Mouse (Mus musculus) lung, postnatal 10 days (tissue): ENCODE measurements around the gene Ank3.

Experiments used
- DNase-seq: peaks from one replicate; pipeline ENCODE4 v3.0.0; 2021

The Ank3 gene

GRCm38 (mm10) chr10:69947093-69947492, 548.5 kb downstream of the Ank3 start:
- DNase-seq, result no peak

- no peak for DNase-seq
Measured at GRCm38 (mm10) chr10:69950236-69950918, 551.8 kb downstream of the Ank3 start.

- DNase-seq, result no peak
Measured at GRCm38 (mm10) chr10:69950919-69951236, 552.3 kb downstream of the Ank3 start.

DNA sequence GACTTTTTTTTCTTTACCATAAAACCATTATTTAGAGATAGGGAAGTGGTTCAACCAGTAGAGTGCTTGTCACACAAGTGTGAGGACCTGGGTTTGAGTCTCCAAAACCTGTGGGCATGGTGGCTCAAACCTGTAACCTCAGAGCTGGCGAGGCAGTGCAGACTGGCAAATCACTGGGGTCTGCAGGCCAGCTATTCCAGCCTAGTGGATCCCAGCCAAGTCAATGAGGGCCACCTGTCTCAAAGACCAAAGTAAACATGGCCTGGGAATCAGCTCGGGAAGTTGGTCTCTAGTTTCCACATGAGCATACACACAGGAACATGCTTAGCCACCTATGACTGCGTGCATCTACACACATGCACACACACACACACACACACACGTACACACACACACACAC, 552.9 kb downstream of the Ank3 start:
- no peak for DNase-seq

GRCm38 (mm10) chr10:69952316-69952715, 553.7 kb downstream of the Ank3 start:
- no peak for DNase-seq

- no peak for DNase-seq
Measured at GRCm38 (mm10) chr10:69954657-69955267, 556.2 kb downstream of the Ank3 start.

GRCm38 (mm10) chr10:69962226-69962625, 563.7 kb downstream of the Ank3 start:
- DNase-seq, result no peak

DNA sequence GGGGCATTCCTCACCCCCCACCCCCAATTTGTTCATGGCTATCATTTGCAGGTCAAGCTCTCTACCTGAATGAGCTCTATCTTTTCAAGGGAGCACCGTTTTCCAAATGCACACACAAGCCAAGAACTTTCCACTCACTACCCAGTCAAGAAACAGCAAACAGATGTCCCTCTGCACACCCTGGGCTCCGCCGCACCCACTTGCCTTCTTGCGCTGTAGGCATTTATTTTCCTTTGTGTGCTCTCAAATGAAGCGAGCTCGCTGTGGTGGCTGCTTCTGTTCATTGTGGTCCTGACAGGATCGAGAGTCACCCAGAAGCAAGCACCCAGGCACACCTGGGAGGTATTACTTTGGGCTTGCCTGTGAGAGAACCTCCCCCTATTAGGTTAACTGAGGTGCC, 564.4 kb downstream of the Ank3 start:
- no peak for DNase-seq

GRCm38 (mm10) chr10:69964611-69965010, 566.0 kb downstream of the Ank3 start:
- peak; percentile 53 for DNase-seq

GRCm38 (mm10) chr10:69965085-69965484, 566.5 kb downstream of the Ank3 start:
- no peak for DNase-seq

DNA sequence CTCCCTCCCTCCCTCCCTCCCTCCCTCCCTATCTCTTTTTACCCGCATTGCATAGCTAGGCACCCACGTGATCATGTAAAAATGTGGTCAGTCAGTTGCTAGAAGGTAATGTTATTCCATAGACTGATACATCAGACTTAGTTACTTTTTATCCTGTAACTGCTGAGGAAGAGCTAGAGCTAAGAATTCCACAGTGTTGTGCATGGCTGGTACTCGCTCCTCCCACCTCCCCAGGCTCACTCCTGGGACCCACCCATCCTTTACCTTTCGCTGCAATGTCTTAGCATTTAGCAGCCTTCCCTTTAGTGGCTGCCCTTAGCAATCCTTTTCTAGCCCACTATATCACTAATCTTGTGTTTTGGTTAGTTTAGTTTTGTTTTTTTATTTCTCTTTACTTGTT, 569.4 kb downstream of the Ank3 start:
- DNase-seq, result no peak

DNA sequence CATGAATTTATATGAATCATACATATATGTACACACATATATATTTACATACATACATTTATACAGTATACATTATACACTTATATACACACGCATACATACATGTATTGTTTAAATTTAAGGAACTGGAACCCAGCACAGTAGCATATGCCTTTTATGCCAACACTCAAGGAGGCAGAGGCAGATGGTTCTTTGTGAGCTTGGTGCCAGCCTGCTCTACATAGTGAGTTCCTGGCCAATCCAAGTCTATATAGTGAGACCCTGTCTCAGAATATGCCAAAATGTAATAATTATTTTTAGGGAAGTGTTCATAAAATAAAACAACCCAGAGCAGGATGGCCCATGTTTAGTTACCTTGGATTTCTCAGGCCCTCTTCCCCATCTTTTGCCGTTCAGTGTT, 581.1 kb downstream of the Ank3 start:
- no peak for DNase-seq

DNA sequence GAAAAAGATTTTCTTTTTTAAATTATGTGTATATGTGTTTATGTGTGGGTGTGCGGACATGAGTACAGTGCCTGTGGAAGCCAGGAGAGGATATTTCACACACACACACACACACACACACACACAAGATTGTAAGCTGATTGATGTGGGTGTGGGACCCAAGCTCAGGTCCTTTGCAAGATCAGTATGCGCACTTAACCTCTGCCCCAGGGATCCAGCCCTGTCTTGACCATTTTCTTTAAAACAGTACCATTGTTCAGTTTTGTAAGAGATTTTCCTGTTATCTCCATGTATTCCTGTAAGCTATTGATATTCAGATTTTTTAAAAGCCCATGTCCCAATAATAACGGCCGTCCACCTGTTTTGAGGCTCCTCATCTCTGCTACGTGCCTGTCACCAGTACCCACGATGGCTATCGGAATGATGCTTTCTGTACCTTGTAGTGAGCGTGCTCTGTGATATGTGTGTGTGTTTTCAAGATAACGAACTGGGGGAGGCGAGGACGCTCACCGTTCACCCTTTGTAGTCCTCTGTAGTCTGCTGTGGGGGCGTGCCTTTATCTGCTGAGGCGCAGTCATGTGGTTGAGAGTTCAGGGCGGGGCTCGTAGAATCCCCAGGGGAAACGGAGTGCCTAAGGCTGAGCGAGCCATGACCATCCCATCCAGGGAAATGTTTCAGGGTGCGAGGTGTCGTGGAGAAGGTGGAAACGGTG, 583.0 kb downstream of the Ank3 start:
- no peak for DNase-seq

DNA sequence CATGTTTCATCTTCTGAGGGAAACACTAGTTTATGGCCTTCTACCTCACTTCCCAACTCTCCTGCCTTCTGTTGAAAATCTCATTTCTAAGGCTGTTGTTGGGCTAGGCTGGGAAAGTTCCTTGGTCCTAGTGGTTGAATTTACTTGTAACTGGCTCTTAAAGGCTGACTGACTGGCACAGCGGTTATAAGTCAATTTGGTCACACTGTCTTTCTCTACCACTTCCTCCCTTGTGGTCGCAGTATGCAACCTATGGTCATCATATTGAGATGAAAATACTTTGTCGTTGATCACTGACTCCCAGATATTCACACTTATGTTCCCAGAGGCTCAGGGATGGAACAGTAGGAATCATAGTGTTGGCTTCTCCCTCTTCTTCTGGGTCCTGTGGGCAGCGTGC, 584.1 kb downstream of the Ank3 start:
- DNase-seq, result no peak

GRCm38 (mm10) chr10:69987496-69987895, 588.9 kb downstream of the Ank3 start:
- no peak for DNase-seq

GRCm38 (mm10) chr10:69997082-69997481, 598.5 kb downstream of the Ank3 start:
- no peak for DNase-seq

GRCm38 (mm10) chr10:70004058-70004457, 605.5 kb downstream of the Ank3 start:
- DNase-seq, result no peak

DNA sequence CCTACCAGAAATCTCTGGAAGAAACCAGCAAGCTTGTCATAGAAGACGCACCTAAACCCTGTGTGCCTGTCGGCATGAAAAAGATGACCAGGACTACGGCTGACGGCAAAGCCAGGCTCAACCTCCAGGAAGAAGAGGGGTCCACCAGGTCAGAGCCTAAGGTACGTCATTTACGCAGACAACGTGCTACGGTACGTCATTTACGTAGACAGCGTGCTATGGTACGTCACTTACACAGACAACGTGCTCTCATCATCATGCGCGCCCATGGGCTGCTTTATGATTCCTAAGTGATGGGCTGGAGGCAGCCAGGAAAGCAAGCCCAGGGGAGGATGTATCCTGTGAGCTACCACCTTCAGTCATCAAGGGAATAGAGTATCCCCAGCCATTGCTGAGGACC, 606.3 kb downstream of the Ank3 start:
- DNase-seq, result no peak

DNA sequence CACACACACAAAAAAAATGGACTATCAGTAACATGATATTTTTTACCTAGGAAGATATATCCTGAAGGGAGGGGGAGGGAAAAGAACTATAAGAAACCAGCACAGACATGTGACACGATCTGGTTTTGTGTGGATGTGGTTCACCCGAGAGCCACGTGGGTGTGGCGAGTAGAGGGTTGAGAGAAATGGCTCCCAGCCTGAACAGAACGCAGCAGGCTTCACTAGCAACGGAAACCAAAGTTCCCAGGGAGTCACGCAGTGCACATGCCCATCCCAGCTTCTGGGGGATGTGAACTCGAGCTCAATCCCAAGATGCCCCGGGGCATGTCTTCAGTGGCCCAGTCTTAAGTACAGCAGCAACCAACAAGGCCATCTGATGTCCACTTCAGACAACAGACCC, 607.8 kb downstream of the Ank3 start:
- DNase-seq, result no peak

DNA sequence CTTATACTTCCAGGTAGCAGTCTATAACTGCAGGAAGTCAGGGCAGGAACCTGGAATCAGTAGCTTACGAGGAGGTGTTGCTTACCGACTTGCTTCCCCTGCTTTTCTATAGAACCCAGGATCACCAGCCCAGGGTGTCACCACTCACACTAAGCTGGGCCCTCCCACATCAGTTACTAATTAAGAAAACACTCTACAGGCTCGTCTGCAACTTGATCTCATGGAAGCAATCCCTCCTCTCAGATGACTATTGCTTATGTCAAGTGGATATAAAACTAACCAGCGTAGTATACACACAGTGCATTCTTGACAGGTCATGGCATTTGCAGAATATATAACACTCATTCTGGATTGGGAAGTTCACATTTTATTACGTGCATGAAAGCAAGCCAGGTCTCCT, 613.2 kb downstream of the Ank3 start:
- no peak for DNase-seq

DNA sequence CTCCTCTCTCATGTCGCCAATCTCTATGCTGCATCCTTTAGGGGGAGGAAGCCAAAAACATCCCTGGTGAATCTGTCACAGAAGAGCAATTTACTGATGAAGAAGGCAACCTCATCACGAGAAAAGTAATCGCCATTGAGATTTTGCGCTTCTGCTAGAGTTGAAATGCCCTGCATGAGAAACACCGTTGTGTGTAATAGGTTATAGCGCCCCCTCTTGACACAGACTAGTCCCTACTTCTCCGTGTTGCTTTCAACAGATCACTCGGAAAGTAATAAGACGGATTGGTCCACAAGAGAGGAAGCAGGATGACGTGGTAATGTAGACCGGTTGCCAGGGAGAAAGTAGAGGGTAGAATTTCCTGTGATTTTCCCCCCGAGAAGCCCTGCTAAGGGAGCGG, 615.4 kb downstream of the Ank3 start:
- no peak for DNase-seq

DNA sequence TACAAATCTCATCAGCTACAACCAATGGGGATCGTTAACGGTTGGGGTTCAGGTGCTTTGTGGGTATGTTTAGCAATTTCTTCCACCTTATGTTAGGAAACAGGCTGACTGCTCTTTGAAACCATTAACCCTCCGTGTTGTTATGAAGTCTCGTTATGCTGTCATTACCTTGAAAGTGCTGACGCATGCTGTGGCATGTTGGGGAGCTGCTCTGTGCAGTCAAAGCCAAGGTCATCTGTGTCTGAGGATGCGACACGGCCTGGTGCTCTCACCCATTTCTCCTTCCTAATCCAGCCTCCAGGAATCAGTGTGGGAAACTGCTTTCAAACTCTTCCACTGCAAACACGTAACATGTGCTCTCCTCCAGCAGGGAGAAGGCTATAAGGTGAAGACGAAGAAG, 616.6 kb downstream of the Ank3 start:
- DNase-seq, result no peak

GRCm38 (mm10) chr10:70018691-70019090, 620.1 kb downstream of the Ank3 start:
- DNase-seq, result no peak

DNA sequence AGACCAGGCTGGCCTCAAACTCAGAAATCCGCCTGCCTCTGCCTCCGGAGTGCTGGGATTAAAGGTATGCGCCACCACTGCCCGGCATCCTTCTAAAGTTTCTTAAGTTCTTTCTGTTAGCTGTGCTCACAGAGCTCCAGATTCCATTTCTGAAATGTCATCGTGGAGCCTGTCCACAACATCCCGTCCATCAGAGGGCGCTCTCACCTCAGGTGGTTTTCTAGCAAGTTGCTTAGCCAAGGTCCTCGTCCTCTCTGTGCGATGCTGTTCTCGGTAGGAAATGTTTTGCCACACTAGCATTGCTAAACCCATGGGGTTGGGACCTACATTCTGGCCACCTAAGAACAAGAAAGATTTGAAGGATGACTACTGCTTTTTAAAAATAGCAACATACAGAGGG, 623.1 kb downstream of the Ank3 start:
- DNase-seq, result peak; percentile 76

- peak; percentile 7 for DNase-seq
Measured at GRCm38 (mm10) chr10:70022596-70022995, 624.0 kb downstream of the Ank3 start.
